Mouse (Mus musculus): ENCODE measurements around the gene Inafm1.
"Not testable (repeated sequence)": the region's sequence is repeated elsewhere in the genome, so short reads cannot be mapped to it uniquely, and the experiment has no call there.

Inafm1 gene

GRCm38 (mm10) chr7:16263015-16263787 lies 10.2 kb downstream of the Inafm1 start:
- peak; percentile 79 for DNase-seq (ENCODE audit: low spot score)

- DNase-seq (ENCODE audit: low spot score) = no peak
Measured at GRCm38 (mm10) chr7:16261097-16261496, 12.3 kb downstream of the Inafm1 start.

- DNase-seq (ENCODE audit: low spot score) = peak; percentile 29
Measured at GRCm38 (mm10) chr7:16259110-16259590, 14.3 kb downstream of the Inafm1 start, which contains the start of gene C5ar1. Gene C5ar1 (minus strand): TSS chr7:16259540.

GRCm38 (mm10) chr7:16257830-16258229 lies 15.6 kb downstream of the Inafm1 start:
- peak; percentile 56 for DNase-seq (ENCODE audit: low spot score)

GRCm38 (mm10) chr7:16255963-16256362 lies 17.5 kb downstream of the Inafm1 start:
- not testable (repeated sequence) for DNase-seq (ENCODE audit: low spot score)

- no peak for DNase-seq (ENCODE audit: low spot score)
Measured at GRCm38 (mm10) chr7:16254195-16254594, 19.2 kb downstream of the Inafm1 start.

GRCm38 (mm10) chr7:16250687-16251086 lies 22.7 kb downstream of the Inafm1 start:
- no peak for DNase-seq (ENCODE audit: low spot score)

GRCm38 (mm10) chr7:16245958-16246357 lies 27.5 kb downstream of the Inafm1 start:
- DNase-seq (ENCODE audit: low spot score) = no peak

GRCm38 (mm10) chr7:16244067-16244466 lies 29.4 kb downstream of the Inafm1 start, which contains the start of gene C5ar2:
Gene C5ar2 (minus strand): TSS chr7:16244154.
- DNase-seq (ENCODE audit: low spot score) = peak; percentile 61

- no peak for DNase-seq (ENCODE audit: low spot score)
Measured at GRCm38 (mm10) chr7:16242198-16242597, 31.2 kb downstream of the Inafm1 start.

- no peak for DNase-seq (ENCODE audit: low spot score)
Measured at GRCm38 (mm10) chr7:16241787-16242186, 31.6 kb downstream of the Inafm1 start.

GRCm38 (mm10) chr7:16240978-16241303 lies 32.5 kb downstream of the Inafm1 start:
- DNase-seq (ENCODE audit: low spot score) = no peak

- no peak for DNase-seq (ENCODE audit: low spot score)
Measured at GRCm38 (mm10) chr7:16240281-16240977, 33.0 kb downstream of the Inafm1 start.

- DNase-seq (ENCODE audit: low spot score) = peak; percentile 72
Measured at GRCm38 (mm10) chr7:16239554-16239997, 33.8 kb downstream of the Inafm1 start.

- peak; percentile 73 for DNase-seq (ENCODE audit: low spot score)
Measured at GRCm38 (mm10) chr7:16229869-16230268, 43.5 kb downstream of the Inafm1 start.
